Mouse (Mus musculus) neutrophil, adult 65 days (primary cell): Measurements from ENCODE around the gene Nkx1-1. TPM values are rescaled to one million over a fixed set of nuclear protein-coding genes. Genes with fewer than 3 reads are reported as not detected.

Experiments
- total RNA-seq: library from RNA; stranded (reverse); gene quantifications from 2 replicates; pipeline ENCODE4 v1.2.4, GENCODE M21; 2023

The Nkx1-1 gene
- total RNA-seq = not detected in 2 replicates

GRCm38 (mm10) chr5:33433201-33434138, at the start of gene Nkx1-1:
Gene Nkx1-1 (minus strand): TSS chr5:33433976.

Other genes starting within 250 kb of the Nkx1-1 start
- 0.76 TPM in 1 of 2 replicates, not detected in the other for gene Spon2, start 215.5 kb downstream of the Nkx1-1 start, total RNA-seq
- gene Ctbp1, start 159.0 kb downstream of the Nkx1-1 start, total RNA-seq = 149 and 168 TPM in 2 replicates
- gene Maea, start 98.5 kb downstream of the Nkx1-1 start, total RNA-seq = 123 and 141 TPM in 2 replicates
- gene Uvssa, start 55.4 kb downstream of the Nkx1-1 start, total RNA-seq = 11.4 and 16.7 TPM in 2 replicates
- gene Fam53a, start 195.7 kb upstream of the Nkx1-1 start, total RNA-seq = 5.5 and 6.4 TPM in 2 replicates
- gene Gm9903, start 195.9 kb upstream of the Nkx1-1 start, total RNA-seq = not detected in 2 replicates
- gene Slbp, start 218.6 kb upstream of the Nkx1-1 start, total RNA-seq = 84.9 and 98.5 TPM in 2 replicates
- 60.0 and 66.8 TPM in 2 replicates for gene Tacc3, start 224.2 kb upstream of the Nkx1-1 start, total RNA-seq
- gene Tmem129, start 224.4 kb upstream of the Nkx1-1 start, total RNA-seq = 5.7 and 8.0 TPM in 2 replicates